Mouse (Mus musculus) cortical plate, adult 2 months (tissue): ENCODE results near the gene Sowahb.

Source experiments
- CTCF ChIP-seq: fragments of 200-500 bp; IDR thresholded peaks from 2 replicates; pipeline ENCODE4 v1.5.1; 2011; ENCODE audit warnings: mild to moderate bottlenecking, control low read depth, low read length; ENCODE audit not compliant: insufficient read depth; ENCODE audit errors: extremely low read depth
- POLR2A ChIP-seq: fragments of 200-500 bp; IDR thresholded peaks from 2 replicates; pipeline ENCODE4 v1.6.1; 2011; ENCODE audit warnings: mild to moderate bottlenecking, low read length, control low read depth; ENCODE audit not compliant: insufficient read depth; ENCODE audit errors: extremely low read depth

DNA sequence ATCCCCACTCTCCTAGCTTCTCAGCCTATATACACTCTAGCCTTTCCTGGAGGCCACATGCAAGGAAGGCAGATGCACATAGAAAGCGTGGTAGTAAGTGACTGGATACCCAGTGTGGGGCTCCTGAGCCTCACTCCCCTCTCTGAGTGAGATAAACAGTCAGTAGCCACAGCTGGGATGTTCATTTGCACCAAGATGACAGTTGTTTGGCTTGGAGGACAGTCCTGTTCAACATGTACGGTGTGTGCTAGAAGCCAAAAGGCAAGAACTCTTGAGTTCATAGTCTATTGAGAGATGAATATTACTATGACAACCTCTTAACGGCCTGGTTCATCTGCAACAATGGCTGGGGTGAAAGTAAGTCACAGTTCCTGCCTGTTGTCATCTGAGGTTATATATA lies 46.4 kb upstream of the Sowahb start:
- TF ChIP-seq CTCF: no peak
- TF ChIP-seq POLR2A: no peak
